Mouse (Mus musculus) adrenal gland, postnatal 4 days (tissue): ENCODE results near the gene Cpne8. TPM values are rescaled to one million over a fixed set of nuclear protein-coding genes. Genes with fewer than 3 reads are reported as not detected.
"Not testable (repeated sequence)": the region's sequence is repeated elsewhere in the genome, so short reads cannot be mapped to it uniquely, and the experiment has no call there.

Source experiments
- DNase-seq, 2 experiments: peaks; one replicate each; pipeline ENCODE4 v3.0.0; 2021 to 2022; ENCODE audit warnings: low spot score in 2 of 2, mixed read lengths in 2 of 2
- total RNA-seq, 2 experiments: library from RNA; stranded (reverse); gene quantifications; 2 replicates each; pipeline ENCODE4 v1.2.3; 2021

The Cpne8 gene
- total RNA-seq, 2 experiments from 2014 or later = 7.4 to 9.3 TPM

DNA sequence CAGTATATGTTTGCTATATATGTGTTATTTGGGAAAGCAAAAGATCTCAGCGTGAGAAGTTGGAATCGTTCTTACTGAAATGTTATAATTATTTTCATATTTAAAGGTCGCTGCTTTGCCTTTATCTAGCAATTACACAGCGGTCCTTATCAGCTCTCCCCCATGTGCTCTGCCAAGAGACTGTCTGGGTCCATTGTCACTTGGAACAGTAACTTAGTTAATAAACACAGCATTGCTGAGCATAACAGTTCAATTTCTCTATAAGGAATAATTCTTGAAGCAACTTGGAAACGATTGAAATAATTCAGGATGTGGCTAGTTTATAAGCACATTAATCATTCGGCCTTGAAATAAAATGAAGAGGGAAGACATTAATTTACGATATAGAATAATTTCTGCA, 189.0 kb downstream of the Cpne8 start:
- DNase-seq = no peak

DNA sequence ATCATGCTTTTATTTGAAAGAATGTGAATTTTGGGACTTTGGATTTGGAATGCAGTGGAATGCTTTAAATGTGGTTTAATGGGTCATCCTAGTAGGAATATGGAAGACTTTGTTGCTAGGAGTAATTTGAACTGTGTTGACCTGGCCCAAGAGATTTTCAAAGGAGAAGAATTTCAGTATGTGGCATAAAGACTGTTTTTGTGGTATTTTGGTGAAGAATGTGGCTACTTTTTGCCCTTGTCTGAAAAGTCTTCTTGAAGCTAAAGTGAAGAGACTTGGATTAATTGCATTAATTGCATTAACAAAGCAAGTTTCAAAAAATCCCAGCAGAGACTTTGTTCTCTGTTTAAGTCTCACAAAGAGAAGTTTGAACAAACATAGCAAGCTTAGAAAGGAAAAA, 208.7 kb downstream of the Cpne8 start:
- not testable (repeated sequence) for DNase-seq

DNA sequence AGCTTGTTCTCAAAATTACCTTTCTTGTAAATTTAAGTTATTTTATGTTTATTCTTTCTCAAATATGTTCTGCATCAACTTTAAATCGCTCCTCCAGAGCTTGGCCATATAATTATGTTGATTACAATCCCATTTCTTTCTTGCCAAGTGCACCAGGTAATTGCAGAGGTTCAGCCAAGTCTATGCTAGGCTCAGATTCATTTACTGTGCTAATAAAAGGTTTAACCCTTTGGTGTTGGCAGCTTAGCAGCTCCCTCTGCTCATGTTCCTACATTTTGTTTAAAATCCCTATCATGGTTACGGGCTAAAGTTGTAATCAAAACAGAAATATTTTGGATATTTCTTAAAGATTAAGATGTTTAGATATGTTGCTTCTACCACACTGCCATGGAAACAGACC, 216.0 kb downstream of the Cpne8 start:
- DNase-seq = no peak

DNA sequence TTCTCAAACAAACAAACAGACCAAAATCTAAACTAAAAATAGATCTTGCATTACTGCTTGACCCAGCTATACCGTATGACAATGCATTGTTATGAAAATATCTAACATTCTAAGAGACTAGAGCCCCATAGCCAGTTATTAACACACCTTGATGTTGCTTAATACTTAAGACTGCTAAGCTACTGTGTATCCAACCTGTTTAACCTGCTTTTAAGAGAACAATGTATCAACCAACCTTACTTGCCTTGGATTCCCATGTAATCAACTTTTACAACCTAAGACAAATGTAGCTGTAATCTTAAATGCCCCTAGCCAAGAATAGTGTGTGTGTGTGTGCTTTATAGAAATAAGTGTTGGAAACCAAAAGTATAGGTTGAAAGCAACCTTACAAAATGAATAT, 233.2 kb downstream of the Cpne8 start:
- no peak for DNase-seq
